Mouse (Mus musculus): ENCODE data around the gene Nmt2. TPM values are rescaled to one million over a fixed set of nuclear protein-coding genes. Genes with fewer than 3 reads are reported as not detected.

Gene Nmt2
- total and polyA plus RNA-seq, 2 experiments from 2014 or later: 92.8 to 101 TPM

DNA sequence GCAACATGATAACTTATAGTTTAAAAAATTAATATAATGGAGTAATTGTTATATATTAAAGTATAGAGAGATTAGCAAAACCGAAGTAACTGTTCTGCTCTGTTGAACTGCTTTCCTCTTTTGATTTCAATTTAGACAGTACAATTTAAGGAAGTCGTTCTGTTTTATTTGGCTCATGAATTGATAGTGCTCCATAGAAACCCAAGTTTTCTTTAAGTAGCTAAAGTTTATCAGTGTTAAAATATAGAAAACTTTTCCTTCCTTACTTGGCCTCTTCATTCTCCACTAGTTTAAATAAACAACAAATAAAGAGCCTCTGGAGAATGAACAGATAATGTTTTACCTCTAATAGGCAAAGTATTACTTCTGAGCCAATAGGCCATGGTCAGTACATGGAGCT, 2.2 kb downstream of the Nmt2 start:
- H3K4me1 ChIP-seq (ENCODE audit: insufficient read depth): peaks cover 14% of the 10 kb centered on the region
- 79% methylated on average over 2 of the region's 2 CpGs for WGBS
- TF ChIP-seq CTCF (IDR thresholded peaks at IDR 0.05; ENCODE audit: low read depth): no peak
- no peak overlapping the region for H3K4me3 ChIP-seq (ENCODE audit: low read depth, low read length)
- no peaks in the 10 kb centered on the region for H3K36me3 ChIP-seq (ENCODE audit: insufficient read depth)
- ATAC-seq (no peak), DNase-seq (no peak)
- no peak overlapping the region for H3K9ac ChIP-seq
- H3K27ac ChIP-seq (ENCODE audit: low read depth, low read length): no peak overlapping the region
- H3K4me2 ChIP-seq (ENCODE audit: low read depth): no peak overlapping the region
- H3K27me3 ChIP-seq (ENCODE audit: insufficient read depth, low read length): no peaks in the 10 kb centered on the region
- H3K9me3 ChIP-seq (ENCODE audit: low read length): no peaks in the 10 kb centered on the region

GRCm38 (mm10) chr2:3289581-3289980, 5.6 kb downstream of the Nmt2 start:
- TF ChIP-seq CTCF (IDR thresholded peaks at IDR 0.05; ENCODE audit: low read depth): no peak
- H3K4me1 ChIP-seq (ENCODE audit: insufficient read depth): peaks cover 14% of the 10 kb centered on the region
- 72% methylated on average over 1 of the region's 1 CpGs for WGBS
- no peak overlapping the region for H3K4me3 ChIP-seq (ENCODE audit: low read depth, low read length)
- DNase-seq (no peak), ATAC-seq (no peak)
- H3K9ac ChIP-seq: no peak overlapping the region
- H3K27me3 ChIP-seq (ENCODE audit: insufficient read depth, low read length): no peaks in the 10 kb centered on the region
- H3K4me2 ChIP-seq (ENCODE audit: low read depth): no peak overlapping the region
- H3K9me3 ChIP-seq (ENCODE audit: low read length): no peaks in the 10 kb centered on the region
- no peak overlapping the region for H3K27ac ChIP-seq (ENCODE audit: low read depth, low read length)
- no peaks in the 10 kb centered on the region for H3K36me3 ChIP-seq (ENCODE audit: insufficient read depth)

DNA sequence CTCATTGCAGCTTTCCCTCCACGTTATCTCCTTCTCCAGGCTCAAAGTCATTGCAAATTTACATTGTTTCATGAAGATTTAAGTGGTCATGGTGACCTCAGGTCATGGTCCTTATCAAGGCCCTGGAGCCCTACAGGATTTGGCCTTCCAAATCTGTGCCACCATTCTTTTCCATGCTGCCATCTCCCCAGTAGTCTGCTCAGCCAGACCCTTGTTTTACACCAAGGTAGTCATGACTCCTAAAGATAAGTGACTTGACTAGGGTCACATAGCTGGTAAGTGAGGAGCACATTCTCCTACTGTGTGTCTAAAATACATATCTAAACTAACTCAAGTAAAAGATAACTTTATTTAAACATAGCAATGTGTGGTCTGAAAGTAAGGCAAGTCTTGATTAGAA, 8.2 kb downstream of the Nmt2 start:
- H3K4me1 ChIP-seq (ENCODE audit: insufficient read depth): no peaks in the 10 kb centered on the region
- no peak overlapping the region for H3K4me2 ChIP-seq (ENCODE audit: low read depth)
- no peaks in the 10 kb centered on the region for H3K9me3 ChIP-seq (ENCODE audit: low read length)

GRCm38 (mm10) chr2:3295826-3296225, 11.8 kb downstream of the Nmt2 start:
- ATAC-seq: no peak
- H3K9ac ChIP-seq: no peak overlapping the region

More for the DNA sequence above, 8.2 kb downstream of the Nmt2 start:
- ATAC-seq (no peak), DNase-seq (no peak)
- H3K27me3 ChIP-seq (ENCODE audit: insufficient read depth, low read length): no peaks in the 10 kb centered on the region
- H3K27ac ChIP-seq (ENCODE audit: low read depth, low read length): no peak overlapping the region
- no peak overlapping the region for H3K9ac ChIP-seq
- H3K4me3 ChIP-seq (ENCODE audit: low read depth, low read length): no peak overlapping the region
- WGBS: 98% methylated on average over 1 of the region's 1 CpGs
- H3K36me3 ChIP-seq (ENCODE audit: insufficient read depth): no peaks in the 10 kb centered on the region
- no peak for TF ChIP-seq CTCF (IDR thresholded peaks at IDR 0.05; ENCODE audit: low read depth)

DNA sequence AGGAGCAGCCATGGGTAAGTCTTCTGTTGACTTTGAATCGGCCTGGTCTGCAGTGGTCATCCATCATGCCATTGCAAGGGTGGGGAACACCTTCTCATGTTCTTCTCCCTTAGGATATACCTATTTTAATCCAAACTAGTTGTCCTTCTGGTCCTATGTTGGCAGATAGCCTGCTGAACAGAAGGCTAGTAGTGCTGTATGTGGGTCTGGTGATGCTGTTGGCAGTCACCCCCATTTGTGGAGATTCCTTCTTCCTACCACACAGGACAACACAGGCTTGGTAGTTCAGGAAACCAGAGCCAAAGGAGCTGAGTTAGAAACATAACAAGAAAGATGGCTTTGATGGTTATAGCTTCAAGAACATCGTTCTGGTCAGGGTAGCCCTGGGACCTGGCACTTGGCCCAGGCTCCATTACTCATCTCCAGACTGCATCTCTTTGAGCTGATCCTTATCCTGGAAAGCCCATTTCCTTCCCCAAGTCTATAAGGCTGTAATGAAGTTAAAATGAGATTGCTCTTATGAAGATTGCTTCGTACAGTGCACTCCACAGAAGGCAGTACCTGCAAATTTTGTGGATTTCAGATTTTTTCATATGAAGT, 21.5 kb downstream of the Nmt2 start:
- WGBS: 80% methylated on average over 3 of the region's 3 CpGs
- ATAC-seq (no peak), DNase-seq (no peak)
- no peak for TF ChIP-seq CTCF (IDR thresholded peaks at IDR 0.05; ENCODE audit: low read depth)
- Histone ChIP-seq H3K27me3 (ENCODE audit: insufficient read depth, low read length) (no peaks in the 10 kb centered on the region), H3K27ac (ENCODE audit: low read depth, low read length) (no peak overlapping the region), H3K9me3 (ENCODE audit: low read length) (no peaks in the 10 kb centered on the region), H3K4me2 (ENCODE audit: low read depth) (no peak overlapping the region), H3K4me3 (ENCODE audit: low read depth, low read length) (no peak overlapping the region), H3K36me3 (ENCODE audit: insufficient read depth) (peaks cover 13% of the 10 kb centered on the region), H3K9ac (no peak overlapping the region), H3K4me1 (ENCODE audit: insufficient read depth) (no peaks in the 10 kb centered on the region)

More at GRCm38 (mm10) chr2:3295826-3296225, 11.8 kb downstream of the Nmt2 start:
- Histone ChIP-seq H3K27ac (ENCODE audit: low read depth, low read length) (no peak overlapping the region), H3K4me3 (ENCODE audit: low read depth, low read length) (no peak overlapping the region), H3K9me3 (ENCODE audit: low read length) (no peaks in the 10 kb centered on the region), H3K4me2 (ENCODE audit: low read depth) (no peak overlapping the region), H3K4me1 (ENCODE audit: insufficient read depth) (no peaks in the 10 kb centered on the region), H3K36me3 (ENCODE audit: insufficient read depth) (no peaks in the 10 kb centered on the region), H3K27me3 (ENCODE audit: insufficient read depth, low read length) (no peaks in the 10 kb centered on the region)
- no peak for TF ChIP-seq CTCF (IDR thresholded peaks at IDR 0.05; ENCODE audit: low read depth)
- no peak for DNase-seq
- 95% methylated on average over 7 of the region's 7 CpGs for WGBS

DNA sequence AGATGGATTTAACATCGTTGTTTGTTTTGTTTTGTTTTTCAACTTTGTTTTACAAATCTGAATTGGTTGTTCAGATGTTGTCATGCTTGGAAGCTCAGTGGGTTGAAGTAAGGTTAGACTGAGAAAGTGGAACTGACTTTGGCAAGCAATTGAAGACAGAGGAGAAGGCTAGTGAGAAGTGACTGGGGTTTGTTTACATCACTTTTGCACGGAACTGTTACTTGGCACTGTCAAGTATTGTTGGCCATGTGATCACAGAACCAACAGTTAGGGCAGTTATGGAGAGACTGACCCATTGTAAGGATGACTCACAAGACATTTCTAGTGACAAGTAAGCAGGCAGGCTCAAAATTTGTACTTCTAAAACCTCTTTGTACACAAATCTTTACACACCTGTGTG, 39.1 kb downstream of the Nmt2 start:
- DNase-seq (no peak), ATAC-seq (no peak)
- no peak overlapping the region for H3K4me3 ChIP-seq (ENCODE audit: low read depth, low read length)
- 84% methylated on average over 2 of the region's 2 CpGs for WGBS
- H3K4me1 ChIP-seq (ENCODE audit: insufficient read depth): no peaks in the 10 kb centered on the region
- no peak overlapping the region for H3K4me2 ChIP-seq (ENCODE audit: low read depth)
- no peak overlapping the region for H3K27ac ChIP-seq (ENCODE audit: low read depth, low read length)
- H3K9me3 ChIP-seq (ENCODE audit: low read length): no peaks in the 10 kb centered on the region
- peaks cover 66% of the 10 kb centered on the region for H3K36me3 ChIP-seq (ENCODE audit: insufficient read depth)
- H3K9ac ChIP-seq: no peak overlapping the region
- TF ChIP-seq CTCF (IDR thresholded peaks at IDR 0.05; ENCODE audit: low read depth): no peak
- H3K27me3 ChIP-seq (ENCODE audit: insufficient read depth, low read length): no peaks in the 10 kb centered on the region

GRCm38 (mm10) chr2:3324381-3325130, 40.5 kb downstream of the Nmt2 start:
- H3K4me1 ChIP-seq (ENCODE audit: insufficient read depth): no peaks in the 10 kb centered on the region
- no peak overlapping the region for H3K4me2 ChIP-seq (ENCODE audit: low read depth)
- TF ChIP-seq CTCF (IDR thresholded peaks at IDR 0.05; ENCODE audit: low read depth): no peak
- H3K36me3 ChIP-seq (ENCODE audit: insufficient read depth): peaks cover 66% of the 10 kb centered on the region
- H3K4me3 ChIP-seq (ENCODE audit: low read depth, low read length): no peak overlapping the region
- no peaks in the 10 kb centered on the region for H3K27me3 ChIP-seq (ENCODE audit: insufficient read depth, low read length)
- H3K9ac ChIP-seq: no peak overlapping the region
- no peak for DNase-seq
- 93% methylated on average over 7 of the region's 7 CpGs for WGBS
- no peak for ATAC-seq
- H3K9me3 ChIP-seq (ENCODE audit: low read length): no peaks in the 10 kb centered on the region
- H3K27ac ChIP-seq (ENCODE audit: low read depth, low read length): no peak overlapping the region

Data from forebrain, postnatal 0 days (tissue).